ENCODE assay signal across 14 mouse cellular contexts in genomic region chr12:73539151-73539550, GRCm38 (mm10). TPM values are rescaled to one million over a fixed set of nuclear protein-coding genes. Genes with fewer than 3 reads are reported as not detected.
A peak's percentile ranks its signal among the peaks of the same experiment; 100 is the strongest.
DNase-seq lines count a peak whose midpoint lies in the region; ATAC-seq lines count a peak whose summit lies in the region.
"Had no signal": no experiment of that assay in that cellular context is flagged by ENCODE, and none has a peak within 500 bp of the region (broad histone marks: within the 10 kb centered on the region; RNA-seq: fewer than 3 reads in every experiment).

No protein-coding gene starts in this region.

- peaks cover 39% of the 10 kb centered on the region for H3K27me3 ChIP-seq in hindbrain, embryonic 10.5 days (ENCODE audit: insufficient read depth, poor library complexity, severe bottlenecking)
- H3K27me3 ChIP-seq in hindbrain, embryonic 14.5 days (ENCODE audit: control insufficient read depth, insufficient read depth, low read length), result peaks cover 25% of the 10 kb centered on the region

- no peak for DNase-seq in hindbrain, embryonic 10.5 days (ENCODE audit: low spot score)
- DNase-seq in hindbrain, embryonic 14.5 days (ENCODE audit: low spot score), result no peak
- DNase-seq in 3134 (ENCODE audit: extremely low read depth, insufficient read length, low spot score), result peak; percentile 37
- peak; percentile 32 for DNase-seq in 416B (ENCODE audit: low read depth)
- DNase-seq in forelimb bud, embryonic 11.5 days (ENCODE audit: low read depth, low spot score), result peak; percentile 73
- no peak for DNase-seq in left cerebral cortex, adult 8-10 months (ENCODE audit: low spot score in 2 of 2)
- no peak for DNase-seq in urinary bladder, postnatal 10 days (ENCODE audit: low spot score)
- DNase-seq: cerebellum, adult 8-10 months; heart, postnatal 36 days; right cerebral cortex, postnatal 25 days had no signal

- 37% methylated on average over 2 of the region's 2 CpGs for WGBS in hindbrain, embryonic 10.5 days
- WGBS in hindbrain, embryonic 14.5 days, result 37% methylated on average over 2 of the region's 2 CpGs

- H3K4me1 ChIP-seq in hindbrain, embryonic 10.5 days (replicated peaks), result peaks cover 17% of the 10 kb centered on the region
- H3K4me1 ChIP-seq in hindbrain, embryonic 14.5 days (replicated peaks; ENCODE audit: control insufficient read depth, insufficient read depth, low read length), result no peaks in the 10 kb centered on the region
- H3K4me1 ChIP-seq: lung, embryonic 15.5 days had no signal

- H3K4me3 ChIP-seq in hindbrain, embryonic 10.5 days, result 0 out of 2 replicates have a peak overlapping the region, but pooled peaks have one; percentile 18
- no peak overlapping the region for H3K4me3 ChIP-seq in hindbrain, embryonic 14.5 days (replicated peaks; ENCODE audit: low read length)
- H3K4me3 ChIP-seq: lung, embryonic 15.5 days had no signal

- no peak overlapping the region for H3K27ac ChIP-seq in hindbrain, embryonic 10.5 days
- no peak overlapping the region for H3K27ac ChIP-seq in hindbrain, embryonic 14.5 days
- H3K27ac ChIP-seq: lung, embryonic 15.5 days had no signal

- no peak overlapping the region for H3K9ac ChIP-seq in hindbrain, embryonic 14.5 days
- H3K9ac ChIP-seq: lung, embryonic 15.5 days had no signal

- H3K4me2 ChIP-seq in hindbrain, embryonic 14.5 days (replicated peaks), result no peak overlapping the region
- H3K4me2 ChIP-seq: lung, embryonic 15.5 days had no signal

- no peak for ATAC-seq in hindbrain, embryonic 14.5 days (ENCODE audit: low FRiP score)
- ATAC-seq: intestine, postnatal 0 days; midbrain, embryonic 16.5 days had no signal

- no peaks in the 10 kb centered on the region for H3K36me3 ChIP-seq in hindbrain, embryonic 10.5 days
- no peaks in the 10 kb centered on the region for H3K36me3 ChIP-seq in hindbrain, embryonic 14.5 days (replicated peaks; ENCODE audit: control insufficient read depth, insufficient read depth)
- H3K36me3 ChIP-seq: lung, embryonic 15.5 days had no signal

- H3K9me3 ChIP-seq in hindbrain, embryonic 10.5 days, result no peaks in the 10 kb centered on the region
- H3K9me3 ChIP-seq in hindbrain, embryonic 14.5 days (ENCODE audit: control insufficient read depth, low read length), result no peaks in the 10 kb centered on the region
- H3K9me3 ChIP-seq: lung, embryonic 15.5 days had no signal

RNA-seq across cellular contexts. Expression of gene Tmem30b, which starts 7.0 kb away (rescaled TPM):
- polyA plus RNA-seq in hindbrain, embryonic 10.5 days (2016; fragmentation: Nextera tagmentation; extraction: Ambion mirVana), result 3.9 and 5.8 TPM in 2 replicates
- polyA plus RNA-seq in hindbrain, embryonic 14.5 days (2014; fragmentation: Nextera tagmentation; extraction: Ambion mirVana), result 0.15 and 0.26 TPM in 2 replicates
- under 1 TPM; 0.11 to 0.93 (median 0.36) TPM for total RNA-seq in left cerebral cortex, adult 8-10 months (2022)
- total RNA-seq: left cerebral cortex, postnatal 25 days had no signal

RNA-seq across cellular contexts. Expression of gene Prkch, which starts 45.4 kb away (rescaled TPM):
- polyA plus RNA-seq in hindbrain, embryonic 10.5 days (2016; fragmentation: Nextera tagmentation; extraction: Ambion mirVana), result 5.7 and 7.9 TPM in 2 replicates
- 9.8 and 9.9 TPM in 2 replicates for polyA plus RNA-seq in hindbrain, embryonic 14.5 days (2014; fragmentation: Nextera tagmentation; extraction: Ambion mirVana)
- 10 to 100 TPM; 11.2 to 13.2 (median 12.5) TPM for total RNA-seq in left cerebral cortex, adult 8-10 months (2022)

Comparison
In these comparisons a context has a peak if more than half of its experiments do, and no peak if none do; other contexts are left out.
1. DNase-seq: peak in 3134 (single experiment), 416B (single experiment) and forelimb bud, embryonic 11.5 days (single experiment); none in hindbrain, embryonic 10.5 days (single experiment), hindbrain, embryonic 14.5 days (single experiment), left cerebral cortex, adult 8-10 months (0 of 2) and urinary bladder, postnatal 10 days (single experiment).